Mouse (Mus musculus) embryonic fibroblast, embryonic 13.5 days (primary cell): ENCODE measurements at regions not wholly inside any gene's neighbourhood (a gene's known extent, or its start where the extent isn't known, plus 50 kb on each side); places are given as distances from the start of the nearest gene placed in this dataset.

Experiments
- CTCF ChIP-seq: IDR thresholded peaks from 2 replicates; pipeline ENCODE4 v1.5.1; 2011; ENCODE audit warnings: mild to moderate bottlenecking, control low read depth, low read length, moderate library complexity, borderline replicate concordance; ENCODE audit not compliant: insufficient read depth
- POLR2A ChIP-seq: IDR thresholded peaks from 2 replicates; pipeline ENCODE4 v1.6.1; 2011; ENCODE audit warnings: low read depth, mild to moderate bottlenecking, control low read depth, low read length, moderate library complexity

DNA sequence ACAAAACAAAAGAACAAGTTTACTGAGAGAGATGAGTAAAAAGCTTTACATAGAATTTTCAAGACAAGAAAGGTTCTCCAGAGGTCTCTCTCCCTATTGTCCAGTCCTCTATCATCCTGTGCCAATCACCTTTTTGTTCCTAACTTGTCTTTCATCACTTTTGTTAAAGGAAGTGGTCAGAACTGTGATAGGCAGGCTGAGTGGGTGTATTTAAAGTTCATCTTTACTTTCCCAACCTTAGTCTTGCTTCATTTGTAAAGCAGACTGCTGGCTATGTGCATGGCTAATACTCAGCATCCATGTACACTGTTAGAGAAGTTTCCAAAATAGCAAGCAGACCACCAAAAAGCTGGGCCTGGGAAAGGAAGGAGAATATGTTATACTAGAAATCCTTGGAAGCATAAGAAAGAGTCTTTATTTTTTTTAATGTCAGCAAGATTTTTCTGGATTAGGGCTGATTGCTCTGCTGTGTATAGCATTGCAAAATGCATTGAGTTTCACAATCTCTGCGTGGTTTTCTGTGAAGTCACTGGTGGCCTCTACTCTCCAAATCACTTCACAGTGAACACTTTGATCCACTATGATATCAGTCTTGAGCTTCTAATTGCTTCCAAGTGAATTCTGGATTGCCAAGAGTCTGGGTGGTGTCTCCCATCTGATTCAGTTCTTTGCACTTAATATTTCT, 973.8 kb downstream of the Gsdmc2 start:
- TF ChIP-seq CTCF (no peak), POLR2A (no peak)
